Mouse (Mus musculus) kidney, embryonic 15.5 days (tissue): Measurements from ENCODE around the gene Cntd1. TPM values are rescaled to one million over a fixed set of nuclear protein-coding genes. Genes with fewer than 3 reads are reported as not detected.
"Not testable (repeated sequence)": the region's sequence is repeated elsewhere in the genome, so short reads cannot be mapped to it uniquely, and the experiment has no call there.

Experiments used
- ATAC-seq: fragments of 200-750 bp; cut with Nextera tagmentation; replicated peaks from 2 replicates; pipeline ENCODE4 v1.8.0; 2017; ENCODE audit warnings: moderate TSS enrichment; ENCODE audit not compliant: low FRiP score
- H3K27ac ChIP-seq: fragments of 300-500 bp; sonication (generic); 2 replicates; pipeline ENCODE4 v1.5.1; 2015; ENCODE audit warnings: mild to moderate bottlenecking, inconsistent platforms
- H3K27me3 ChIP-seq: fragments of 300-500 bp; sonication (generic); 2 replicates; pipeline ENCODE4 v1.6.1; 2015; ENCODE audit warnings: inconsistent platforms
- H3K36me3 ChIP-seq: fragments of 300-500 bp; sonication (generic); 2 replicates; pipeline ENCODE4 v1.6.1; 2015; ENCODE audit warnings: inconsistent platforms
- H3K4me1 ChIP-seq: fragments of 300-500 bp; sonication (generic); 2 replicates; pipeline ENCODE4 v1.6.1; 2015; ENCODE audit warnings: inconsistent platforms
- H3K4me2 ChIP-seq: fragments of 300-500 bp; sonication (generic); 2 replicates; pipeline ENCODE4 v1.6.1; 2015; ENCODE audit warnings: moderate library complexity, mild to moderate bottlenecking, inconsistent platforms
- H3K4me3 ChIP-seq: fragments of 300-500 bp; sonication (generic); replicated peaks from 2 replicates; pipeline ENCODE4 v1.5.1; 2015; ENCODE audit warnings: mild to moderate bottlenecking, inconsistent platforms
- H3K9ac ChIP-seq: fragments of 300-500 bp; sonication (generic); 2 replicates; pipeline ENCODE4 v1.6.1; 2015; ENCODE audit warnings: mild to moderate bottlenecking, inconsistent platforms
- H3K9me3 ChIP-seq: fragments of 300-500 bp; sonication (generic); replicated peaks from 2 replicates; pipeline ENCODE4 v1.6.1; 2016; ENCODE audit warnings: inconsistent platforms
- WGBS: fragments of 180-500 bp; shearing (Covaris S2); methylation state at CpG from one replicate; pipeline ENCODE4 v1.1.7; 2015; ENCODE audit warnings: mixed read lengths; 5-methylcytosine and 5-hydroxymethylcytosine counted together
- polyA plus RNA-seq: library from polyadenylated mRNA; unstranded; fragments of >200 nt; fragmentation: Nextera tagmentation; extraction: Ambion mirVana; gene quantifications from 2 replicates; pipeline ENCODE4 v1.2.1, GENCODE M21; 2015

The Cntd1 gene
- polyA plus RNA-seq, 1 experiment from 2014 or later: 1.6 TPM

DNA sequence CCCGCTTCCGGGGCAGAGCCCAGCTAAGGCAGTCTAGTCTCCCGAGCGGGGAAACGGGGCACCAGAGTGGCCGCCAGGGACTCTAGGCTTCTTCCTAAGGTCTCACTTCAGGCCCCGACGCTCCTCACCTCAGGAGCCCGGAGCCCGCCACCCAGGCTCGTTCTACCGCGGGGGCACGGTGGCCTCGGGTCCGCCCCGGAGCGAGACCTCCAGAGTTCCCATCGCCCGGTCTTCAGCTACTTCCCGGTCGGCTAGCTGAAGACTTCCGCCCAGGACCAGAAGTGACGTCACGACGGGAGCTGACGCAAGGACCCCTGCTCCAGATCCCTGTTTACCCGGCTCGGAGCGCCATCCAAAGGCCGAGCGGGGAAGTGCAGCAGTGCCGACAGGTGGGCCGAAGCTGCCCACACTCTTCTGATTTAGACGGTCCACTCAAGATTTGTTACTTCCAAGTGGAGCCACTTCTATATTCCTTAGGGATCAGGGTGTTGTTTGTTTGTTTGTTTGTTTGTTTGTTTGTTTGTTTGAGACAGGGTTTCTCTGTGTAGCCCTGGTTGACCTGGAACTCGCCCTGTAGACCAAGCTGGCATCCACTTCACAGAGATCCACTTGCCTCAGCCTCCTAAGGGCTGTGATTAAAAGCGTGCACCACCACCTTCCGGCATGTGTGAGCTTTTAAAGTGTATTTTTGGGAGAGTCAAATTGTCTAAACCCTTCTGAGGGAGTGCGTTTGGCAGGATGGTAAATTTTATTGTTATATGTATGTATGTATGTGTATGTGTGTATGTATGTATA lies 23.4 kb downstream of the Cntd1 start, which contains the start of gene Becn1:
TSS of gene Becn1 (minus strand) at position 283 of the 795 bp plus-strand sequence.
- Histone ChIP-seq H3K4me2 (peak within 1 kb of the TSS; percentile 90), H3K36me3 (peaks cover 26% of the 10 kb centered on the region), H3K9ac (peak within 1 kb of the TSS; percentile 83), H3K27ac (peak within 1 kb of the TSS; percentile 67), H3K4me3 (peak within 1 kb of the TSS; percentile 84), H3K27me3 (peaks cover 6% of the 10 kb centered on the region; the same call in 1 of the 2 replicates), H3K9me3 (no peaks in the 10 kb centered on the region), H3K4me1 (peaks cover 18% of the 10 kb centered on the region)
- peak; percentile 95 for ATAC-seq
- 6% methylated on average over 39 of the region's 39 CpGs for WGBS

DNA sequence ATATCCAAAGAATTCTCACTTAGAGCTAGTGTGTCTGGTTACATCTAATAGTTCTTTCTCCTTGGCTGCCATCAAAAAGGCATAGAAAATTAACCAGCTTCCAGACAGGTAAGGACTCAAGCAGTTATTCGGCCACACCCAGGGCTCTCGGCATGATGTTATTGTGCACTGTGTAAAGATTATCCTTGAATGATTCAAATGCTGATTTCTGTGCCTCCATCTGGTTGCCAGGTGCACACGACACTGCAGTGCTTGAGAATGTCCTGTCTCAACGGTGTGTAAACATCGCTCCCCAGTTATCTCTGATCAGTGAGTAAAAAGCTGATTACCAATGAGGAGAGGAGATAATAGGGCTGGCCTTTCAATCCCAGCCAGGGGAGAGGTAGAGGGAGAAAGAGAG lies 28.9 kb downstream of the Cntd1 start:
- no peak overlapping the region for H3K9ac ChIP-seq
- H3K9me3 ChIP-seq: no peaks in the 10 kb centered on the region
- H3K36me3 ChIP-seq: no peaks in the 10 kb centered on the region
- ATAC-seq: no peak
- no peak overlapping the region for H3K4me3 ChIP-seq
- H3K4me1 ChIP-seq: no peaks in the 10 kb centered on the region
- WGBS: 52% methylated on average over 5 of the region's 5 CpGs
- H3K4me2 ChIP-seq: no peak overlapping the region
- peaks cover 10% of the 10 kb centered on the region for H3K27me3 ChIP-seq
- no peak overlapping the region for H3K27ac ChIP-seq

DNA sequence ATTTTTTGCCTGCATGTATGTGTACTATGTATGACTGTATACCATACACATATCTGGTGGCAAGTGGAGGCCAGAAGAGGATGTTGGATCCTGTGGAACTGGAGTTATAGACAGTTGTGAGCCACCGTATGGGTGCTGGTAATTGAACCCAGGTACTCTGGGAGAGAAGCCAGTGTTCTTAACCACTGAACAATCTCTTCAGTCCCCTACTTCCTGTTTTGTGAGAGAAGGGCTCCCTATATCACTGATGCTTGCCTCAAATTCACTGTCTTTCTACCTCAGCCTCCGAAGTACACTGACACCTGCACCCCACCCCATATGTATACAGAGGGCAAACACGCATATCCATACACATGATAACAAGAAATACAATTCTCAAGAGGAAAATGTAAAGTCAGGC lies 32.3 kb downstream of the Cntd1 start:
- WGBS: 84% methylated on average over 3 of the region's 3 CpGs
- Histone ChIP-seq H3K27ac (no peak overlapping the region), H3K4me2 (no peak overlapping the region), H3K4me1 (peaks cover 3% of the 10 kb centered on the region; the same call in 1 of the 2 replicates), H3K4me3 (no peak overlapping the region), H3K27me3 (peaks cover 10% of the 10 kb centered on the region), H3K9me3 (no peaks in the 10 kb centered on the region), H3K9ac (no peak overlapping the region), H3K36me3 (no peaks in the 10 kb centered on the region)
- ATAC-seq: no peak

DNA sequence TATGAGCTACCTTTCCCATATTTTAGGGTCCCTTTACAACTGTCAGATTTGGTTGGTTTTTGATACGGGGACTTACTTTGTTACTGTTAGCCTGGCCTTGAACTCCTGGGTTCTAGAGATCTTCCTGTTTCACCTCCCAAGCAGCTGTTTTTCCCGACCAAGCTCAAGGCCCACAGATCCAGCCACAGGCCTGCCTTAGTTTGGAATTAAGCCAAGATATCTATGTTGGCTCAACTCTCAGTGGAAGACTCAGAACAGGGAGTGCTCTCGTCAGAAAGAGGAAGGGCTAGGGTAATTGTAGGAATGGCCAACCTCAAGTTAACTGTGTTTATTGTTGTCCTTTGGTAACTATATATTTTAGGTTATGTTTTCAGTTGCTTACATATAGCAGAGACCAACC lies 33.3 kb downstream of the Cntd1 start:
- WGBS: 56% methylated on average over 3 of the region's 3 CpGs

DNA sequence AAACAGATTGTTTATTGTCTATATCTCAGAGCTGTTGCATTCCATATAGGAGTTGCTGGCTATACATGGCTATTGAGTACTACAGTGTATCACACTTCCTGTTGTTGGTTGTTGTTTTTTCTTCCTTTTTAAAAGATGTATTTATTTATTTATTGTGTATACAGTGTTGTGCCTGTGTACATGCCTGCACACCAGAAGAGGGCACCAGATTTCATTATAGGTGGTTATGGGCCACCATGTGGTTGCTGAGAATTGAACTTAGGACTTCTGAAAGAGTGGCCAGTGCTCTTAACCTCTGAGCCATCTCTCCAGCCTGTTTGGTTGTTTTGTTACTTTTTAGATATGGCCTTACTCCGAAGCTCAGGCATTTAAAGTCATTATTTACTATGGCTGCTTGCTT lies 35.8 kb downstream of the Cntd1 start:
- Histone ChIP-seq H3K9ac (no peak overlapping the region), H3K4me2 (no peak overlapping the region), H3K9me3 (no peaks in the 10 kb centered on the region), H3K27me3 (no peaks in the 10 kb centered on the region), H3K36me3 (peaks cover 21% of the 10 kb centered on the region), H3K27ac (no peak overlapping the region), H3K4me3 (no peak overlapping the region), H3K4me1 (peaks cover 18% of the 10 kb centered on the region)
- ATAC-seq: no peak
- 90% methylated on average over 1 of the region's 1 CpGs for WGBS

More for the DNA sequence above, 33.3 kb downstream of the Cntd1 start:
- Histone ChIP-seq H3K4me2 (no peak overlapping the region), H3K36me3 (no peaks in the 10 kb centered on the region), H3K27ac (no peak overlapping the region), H3K9me3 (no peaks in the 10 kb centered on the region), H3K4me1 (peaks cover 8% of the 10 kb centered on the region), H3K9ac (no peak overlapping the region), H3K4me3 (no peak overlapping the region), H3K27me3 (peaks cover 5% of the 10 kb centered on the region)
- ATAC-seq: no peak

DNA sequence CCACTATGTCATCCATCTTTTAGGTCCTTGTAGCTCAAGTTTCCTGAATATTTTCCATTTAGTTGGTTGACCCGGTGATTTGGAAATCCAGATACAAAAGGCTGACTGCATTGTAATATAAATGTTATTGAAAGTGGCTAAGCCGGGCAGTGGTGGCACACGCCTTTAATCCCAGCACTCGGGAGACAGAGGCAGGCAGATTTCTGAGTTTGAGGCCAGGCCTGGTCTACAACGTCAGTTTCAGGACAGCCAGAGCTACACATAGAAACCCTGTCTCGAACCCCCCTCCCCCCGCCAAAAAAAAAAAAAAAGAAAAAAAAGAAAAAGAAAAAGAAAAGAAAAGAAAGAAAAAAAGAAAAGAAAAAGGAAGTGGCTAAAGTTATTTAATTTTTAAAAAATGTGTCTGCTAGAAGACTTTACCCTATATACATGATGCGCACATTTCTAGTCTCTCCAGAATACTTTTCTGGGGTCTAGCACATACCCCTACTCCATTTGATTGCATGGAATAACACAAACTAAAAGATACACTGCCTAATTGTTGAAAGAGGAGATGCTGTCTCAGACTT lies 36.4 kb downstream of the Cntd1 start:
- peaks cover 18% of the 10 kb centered on the region for H3K4me1 ChIP-seq
- ATAC-seq: no peak
- H3K4me2 ChIP-seq: peak overlapping the region; percentile 92
- peaks cover 27% of the 10 kb centered on the region for H3K36me3 ChIP-seq
- H3K27me3 ChIP-seq: no peaks in the 10 kb centered on the region
- H3K9ac ChIP-seq: peak overlapping the region; percentile 84
- 83% methylated on average over 8 of the region's 8 CpGs for WGBS
- no peaks in the 10 kb centered on the region for H3K9me3 ChIP-seq
- peak overlapping the region; percentile 87 for H3K27ac ChIP-seq
- H3K4me3 ChIP-seq: peak overlapping the region; percentile 99

DNA sequence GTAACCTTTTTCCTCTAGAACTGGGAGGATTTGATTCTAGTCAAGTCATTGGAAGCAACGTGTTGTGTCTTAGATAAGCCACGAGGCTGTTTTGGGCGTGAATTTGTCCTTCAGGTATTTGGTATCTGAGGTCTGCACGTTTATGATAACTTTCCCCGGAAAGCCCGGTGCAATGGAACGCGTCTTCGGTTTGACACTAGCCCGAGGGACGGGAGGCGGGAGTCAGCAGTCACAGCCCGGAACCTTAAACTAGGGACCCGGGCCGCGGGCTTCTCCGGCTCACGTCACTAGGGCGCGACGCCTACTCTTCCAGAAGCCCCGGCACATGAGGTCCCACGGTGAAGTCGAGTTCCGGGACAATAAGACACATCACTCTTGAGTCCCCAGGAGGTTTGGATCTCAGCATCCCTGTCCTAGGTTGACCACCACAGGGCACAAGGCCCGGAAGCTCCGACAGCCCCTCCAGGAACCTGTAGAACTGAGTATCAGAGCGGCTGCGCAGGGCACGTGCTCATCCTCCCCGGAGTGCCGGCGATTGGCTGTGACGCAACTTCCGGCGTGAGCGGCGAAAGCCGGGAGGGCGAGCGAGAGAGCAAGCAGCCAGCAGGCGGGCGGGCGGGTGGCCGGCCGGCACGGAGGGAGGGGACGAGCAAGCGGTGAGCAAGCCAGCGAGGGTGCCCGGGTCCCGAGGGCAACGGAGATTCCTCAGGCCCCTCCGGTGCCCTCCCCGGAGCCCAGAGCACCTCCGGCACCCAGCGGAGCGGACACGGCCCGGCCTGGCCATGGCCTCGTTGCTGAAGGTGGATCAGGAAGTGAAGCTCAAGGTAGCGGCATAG lies 37.1 kb downstream of the Cntd1 start, which contains the start of gene Psme3:
TSS of gene Psme3 (plus strand) at position 549 of the 836 bp plus-strand sequence.
- Histone ChIP-seq H3K27ac (peak within 1 kb of the TSS; percentile 87), H3K4me2 (peak within 1 kb of the TSS; percentile 92), H3K4me1 (peaks cover 18% of the 10 kb centered on the region), H3K4me3 (peak within 1 kb of the TSS; percentile 99), H3K9me3 (no peaks in the 10 kb centered on the region), H3K36me3 (peaks cover 35% of the 10 kb centered on the region), H3K9ac (peak within 1 kb of the TSS; percentile 84), H3K27me3 (no peaks in the 10 kb centered on the region)
- peak; percentile 93 for ATAC-seq
- under 1% methylated on average over 62 of the region's 62 CpGs for WGBS

DNA sequence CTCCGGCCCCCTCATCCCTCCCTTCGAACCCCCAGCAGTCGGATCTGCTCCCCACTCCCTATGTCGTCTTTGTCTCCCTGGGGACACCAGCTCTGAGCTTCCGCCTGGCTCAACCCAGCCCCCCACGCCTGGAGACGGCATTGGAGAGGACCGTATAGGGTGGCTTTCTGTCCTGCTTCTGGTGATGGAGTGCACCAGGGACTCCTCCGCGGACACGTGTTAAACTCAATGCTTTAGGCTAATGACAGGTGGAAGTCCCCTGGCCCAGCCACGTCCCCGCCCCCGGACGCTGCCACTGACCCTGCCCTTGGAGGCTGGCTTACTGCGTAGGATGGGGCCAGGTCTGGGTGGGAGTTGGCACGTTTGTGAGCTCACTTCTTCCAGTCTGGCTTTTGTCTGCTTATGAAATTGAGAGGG lies 37.7 kb downstream of the Cntd1 start:
- Histone ChIP-seq H3K4me1 (peaks cover 18% of the 10 kb centered on the region), H3K27me3 (no peaks in the 10 kb centered on the region), H3K9ac (peak overlapping the region; percentile 84), H3K27ac (peak overlapping the region; percentile 87), H3K36me3 (peaks cover 41% of the 10 kb centered on the region), H3K4me2 (peak overlapping the region; percentile 92), H3K4me3 (peak overlapping the region; percentile 99), H3K9me3 (no peaks in the 10 kb centered on the region)
- peak; percentile 72 for ATAC-seq
- WGBS: 1% methylated on average over 17 of the region's 17 CpGs

DNA sequence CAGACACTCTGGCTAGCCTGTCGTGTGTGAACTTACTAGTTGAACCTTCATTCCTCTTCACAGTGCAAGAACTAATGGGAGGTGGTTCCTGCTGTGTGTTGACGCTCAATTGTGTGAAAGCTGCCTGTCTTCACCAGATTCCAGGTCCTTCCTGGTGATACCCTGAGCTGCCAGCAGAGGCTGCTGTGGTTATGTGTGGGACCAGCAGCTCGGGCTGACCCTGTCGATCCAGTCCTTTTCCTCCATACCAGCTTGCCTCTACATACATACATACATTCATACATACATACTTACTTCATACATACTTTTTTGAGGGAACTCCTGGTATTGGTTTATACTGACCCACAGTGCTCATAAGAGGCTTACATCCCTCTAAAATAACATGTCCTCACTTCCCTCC lies 44.8 kb downstream of the Cntd1 start:
- H3K4me3 ChIP-seq: no peak overlapping the region
- peaks cover 76% of the 10 kb centered on the region for H3K36me3 ChIP-seq
- H3K9me3 ChIP-seq: no peaks in the 10 kb centered on the region
- WGBS: 23% methylated on average over 4 of the region's 4 CpGs
- ATAC-seq: peak; percentile 40; the same call in 1 of the 2 replicates
- no peak overlapping the region for H3K4me2 ChIP-seq
- H3K27ac ChIP-seq: no peak overlapping the region
- H3K27me3 ChIP-seq: no peaks in the 10 kb centered on the region
- no peaks in the 10 kb centered on the region for H3K4me1 ChIP-seq
- H3K9ac ChIP-seq: no peak overlapping the region

DNA sequence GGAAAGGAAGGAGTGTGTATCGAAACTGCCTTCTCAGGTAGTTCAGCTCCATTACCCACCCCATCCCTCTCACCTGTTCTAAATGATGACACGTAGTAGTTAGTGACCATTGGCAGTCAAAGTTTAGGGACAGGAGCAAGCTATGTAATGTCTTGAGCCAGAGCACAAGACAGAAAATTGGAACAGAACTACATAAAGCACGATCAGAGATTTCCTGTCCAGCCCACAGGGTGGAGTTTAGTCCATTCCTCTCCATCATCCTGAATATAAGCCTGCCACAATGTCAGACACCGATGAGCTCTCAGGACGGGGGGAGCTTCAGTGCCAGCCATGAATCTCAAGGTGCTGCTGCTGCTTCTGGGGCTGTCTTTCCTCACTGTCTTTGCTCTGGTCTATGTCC lies 46.0 kb downstream of the Cntd1 start, which contains the start of gene Aoc2:
TSS of gene Aoc2 (plus strand) at position 301 of the 400 bp plus-strand sequence.
- Histone ChIP-seq H3K4me3 (no peak within 1 kb of the TSS), H3K36me3 (peaks cover 65% of the 10 kb centered on the region), H3K9me3 (no peaks in the 10 kb centered on the region), H3K27ac (no peak within 1 kb of the TSS), H3K27me3 (no peaks in the 10 kb centered on the region), H3K4me1 (no peaks in the 10 kb centered on the region), H3K9ac (no peak within 1 kb of the TSS), H3K4me2 (no peak within 1 kb of the TSS)
- no peak for ATAC-seq
- WGBS: 92% methylated on average over 5 of the region's 5 CpGs

DNA sequence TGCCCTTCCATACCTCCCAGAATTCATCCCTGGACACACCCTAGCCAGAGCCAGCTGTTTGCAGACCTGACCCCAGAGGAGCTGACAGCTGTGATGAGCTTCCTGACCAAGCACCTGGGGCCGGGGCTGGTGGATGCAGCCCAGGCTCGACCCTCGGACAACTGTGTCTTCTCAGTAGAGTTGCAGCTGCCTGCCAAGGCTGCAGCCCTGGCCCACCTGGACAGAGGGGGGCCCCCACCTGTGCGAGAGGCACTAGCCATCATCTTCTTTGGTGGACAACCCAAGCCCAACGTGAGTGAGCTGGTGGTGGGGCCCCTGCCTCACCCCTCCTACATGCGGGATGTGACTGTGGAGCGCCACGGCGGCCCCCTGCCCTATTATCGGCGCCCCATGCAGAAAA lies 46.4 kb downstream of the Cntd1 start:
- H3K36me3 ChIP-seq: peaks cover 60% of the 10 kb centered on the region
- not testable (repeated sequence) for H3K9ac ChIP-seq, H3K4me3 ChIP-seq, H3K4me1 ChIP-seq, H3K27me3 ChIP-seq, H3K27ac ChIP-seq, H3K4me2 ChIP-seq, ATAC-seq, H3K9me3 ChIP-seq
- 94% methylated on average over 11 of the region's 11 CpGs for WGBS
